Comparison of ENCODE assay signal across 9 mouse cellular contexts in the genomic region with DNA sequence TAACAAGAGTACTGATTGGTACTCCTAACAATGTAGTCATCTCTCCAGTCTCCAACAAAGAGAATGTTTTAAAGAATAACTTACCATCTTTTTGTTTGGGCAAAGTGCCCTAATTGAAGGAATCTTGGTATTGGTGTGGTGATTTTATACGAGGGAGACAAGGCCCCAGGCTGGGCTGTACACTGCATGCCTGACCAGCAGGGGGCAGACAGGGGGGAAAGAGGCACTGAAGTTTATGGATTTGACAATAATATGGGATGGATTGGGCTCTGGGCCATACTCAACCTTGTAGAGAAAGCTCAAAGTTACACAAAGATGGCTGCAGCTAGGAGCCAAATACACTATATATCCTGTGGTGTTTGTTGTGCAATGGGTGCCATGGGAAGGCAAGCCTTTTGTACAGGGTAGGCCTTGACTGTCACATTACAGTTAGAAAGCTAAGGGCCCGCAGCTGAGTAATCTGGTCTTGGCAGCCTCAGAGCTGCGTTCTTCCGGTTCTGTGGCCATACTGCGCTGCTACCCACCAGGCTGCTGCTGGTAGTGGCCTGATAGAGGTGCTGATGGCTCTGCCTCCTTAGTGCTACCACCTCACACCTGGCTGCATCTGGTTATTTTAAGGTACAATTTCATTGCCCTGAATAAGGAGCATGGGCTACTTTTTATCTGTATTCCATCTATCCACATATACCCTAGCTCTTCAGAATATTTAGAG. TPM values are rescaled to one million over a fixed set of nuclear protein-coding genes. Genes with fewer than 3 reads are reported as not detected.
DNase-seq lines count a peak whose midpoint lies in the region; ATAC-seq and TF ChIP-seq lines count a peak whose summit lies in the region.
"Had no signal": no experiment of that assay in that cellular context is flagged by ENCODE, and none has a peak within 500 bp of the region (broad histone marks: within the 10 kb centered on the region; RNA-seq: fewer than 3 reads in every experiment).

No protein-coding gene starts in this region.

- no peak overlapping the region for H3K4me2 ChIP-seq in kidney, embryonic 16.5 days (replicated peaks; ENCODE audit: low read depth, low read length)
- no peak overlapping the region for H3K4me2 ChIP-seq in hindbrain, embryonic 11.5 days (replicated peaks; ENCODE audit: low read depth, low read length)
- H3K4me2 ChIP-seq in liver, postnatal 0 days (ENCODE audit: low read depth, low read length) = no peak overlapping the region
- H3K4me2 ChIP-seq in neural tube, embryonic 15.5 days = no peak overlapping the region
- H3K4me2 ChIP-seq: embryonic facial prominence, embryonic 13.5 days had no signal

- ATAC-seq in kidney, embryonic 16.5 days (ENCODE audit: low FRiP score, low TSS enrichment) = no peak
- ATAC-seq in hindbrain, embryonic 11.5 days (ENCODE audit: low FRiP score) = no peak
- ATAC-seq in liver, postnatal 0 days = peak; percentile 79
- 0 out of 2 replicates have a peak, but pooled peaks have one; percentile 26 for ATAC-seq in neural tube, embryonic 15.5 days (ENCODE audit: low FRiP score)

- peak; percentile 55 for TF ChIP-seq RAD21 in MEL (IDR thresholded peaks at IDR 0.05; ENCODE audit: low read depth, low read length)

- no peak overlapping the region for H3K27ac ChIP-seq in kidney, embryonic 16.5 days (ENCODE audit: low read length)
- H3K27ac ChIP-seq in MEL (ENCODE audit: control insufficient read depth, low read depth, low read length) = no peak overlapping the region
- no peak overlapping the region for H3K27ac ChIP-seq in hindbrain, embryonic 11.5 days (ENCODE audit: low read depth, low read length)
- H3K27ac ChIP-seq in liver, postnatal 0 days (ENCODE audit: low read depth) = no peak overlapping the region
- no peak overlapping the region for H3K27ac ChIP-seq in neural tube, embryonic 15.5 days (replicated peaks)
- H3K27ac ChIP-seq: embryonic facial prominence, embryonic 13.5 days had no signal

- H3K4me3 ChIP-seq in kidney, embryonic 16.5 days (ENCODE audit: low read length) = no peak overlapping the region
- H3K4me3 ChIP-seq in MEL (ENCODE audit: control insufficient read depth in 1 of 2, insufficient read depth in 1 of 2, low read depth in 2 of 2, low read length in 2 of 2) = no peak overlapping the region
- no peak overlapping the region for H3K4me3 ChIP-seq in hindbrain, embryonic 11.5 days (ENCODE audit: low read depth, low read length)
- no peak overlapping the region for H3K4me3 ChIP-seq in liver, postnatal 0 days (ENCODE audit: low read depth, low read length)
- H3K4me3 ChIP-seq in neural tube, embryonic 15.5 days (replicated peaks) = no peak overlapping the region
- H3K4me3 ChIP-seq: embryonic facial prominence, embryonic 13.5 days had no signal

- TF ChIP-seq EP300 in MEL (IDR thresholded peaks at IDR 0.05; ENCODE audit: low read depth in 1 of 2, low read length in 2 of 2) = no peak
- no peak for TF ChIP-seq EP300 in liver, postnatal 0 days (IDR thresholded peaks at IDR 0.05; ENCODE audit: low read depth)

- TF ChIP-seq POLR2A in MEL (IDR thresholded peaks at IDR 0.05; ENCODE audit: control insufficient read depth in 1 of 2, insufficient read depth in 1 of 2, low read depth in 1 of 2, low read length in 2 of 2, poor library complexity in 1 of 2) = no peak

- no peaks in the 10 kb centered on the region for H3K9me3 ChIP-seq in kidney, embryonic 16.5 days (ENCODE audit: low read length)
- no peaks in the 10 kb centered on the region for H3K9me3 ChIP-seq in MEL (replicated peaks; ENCODE audit: insufficient read depth, low read length)
- no peaks in the 10 kb centered on the region for H3K9me3 ChIP-seq in hindbrain, embryonic 11.5 days (ENCODE audit: control insufficient read depth, low read length)
- H3K9me3 ChIP-seq in liver, postnatal 0 days (ENCODE audit: low read length) = no peaks in the 10 kb centered on the region
- H3K9me3 ChIP-seq in neural tube, embryonic 15.5 days (replicated peaks) = no peaks in the 10 kb centered on the region
- H3K9me3 ChIP-seq: embryonic facial prominence, embryonic 13.5 days had no signal

- WGBS in kidney, embryonic 16.5 days = 83% methylated on average over 5 of the region's 5 CpGs
- 74% methylated on average over 5 of the region's 5 CpGs for WGBS in hindbrain, embryonic 11.5 days
- WGBS in liver, postnatal 0 days (ENCODE audit: insufficient replicate concordance) = 73% methylated on average over 5 of the region's 5 CpGs
- 79% methylated on average over 5 of the region's 5 CpGs for WGBS in neural tube, embryonic 15.5 days

- H3K4me1 ChIP-seq in kidney, embryonic 16.5 days (ENCODE audit: insufficient read depth, low read length) = no peaks in the 10 kb centered on the region
- H3K4me1 ChIP-seq in MEL (ENCODE audit: control insufficient read depth in 1 of 2, insufficient read depth in 2 of 2, low read length in 2 of 2) = no peaks in the 10 kb centered on the region
- no peaks in the 10 kb centered on the region for H3K4me1 ChIP-seq in hindbrain, embryonic 11.5 days (replicated peaks; ENCODE audit: control insufficient read depth, insufficient read depth, low read length)
- no peaks in the 10 kb centered on the region for H3K4me1 ChIP-seq in liver, postnatal 0 days (ENCODE audit: insufficient read depth)
- H3K4me1 ChIP-seq in neural tube, embryonic 15.5 days = peaks cover 13% of the 10 kb centered on the region

- no peaks in the 10 kb centered on the region for H3K27me3 ChIP-seq in kidney, embryonic 16.5 days (ENCODE audit: insufficient read depth, low read length)
- H3K27me3 ChIP-seq in MEL (ENCODE audit: control insufficient read depth in 1 of 2, insufficient read depth in 2 of 2, low read length in 2 of 2) = no peaks in the 10 kb centered on the region
- no peaks in the 10 kb centered on the region for H3K27me3 ChIP-seq in hindbrain, embryonic 11.5 days (ENCODE audit: control insufficient read depth, insufficient read depth, low read length)
- H3K27me3 ChIP-seq in liver, postnatal 0 days (ENCODE audit: insufficient read depth, low read length) = no peaks in the 10 kb centered on the region
- no peaks in the 10 kb centered on the region for H3K27me3 ChIP-seq in neural tube, embryonic 15.5 days (replicated peaks)
- H3K27me3 ChIP-seq: embryonic facial prominence, embryonic 13.5 days had no signal

- no peaks in the 10 kb centered on the region for H3K79me2 ChIP-seq in MEL (ENCODE audit: control insufficient read depth, insufficient read depth, low read length, poor library complexity)

- no peak overlapping the region for H3K9ac ChIP-seq in kidney, embryonic 16.5 days (replicated peaks; ENCODE audit: low read length)
- no peak overlapping the region for H3K9ac ChIP-seq in MEL (ENCODE audit: control insufficient read depth, low read depth, low read length, poor library complexity, severe bottlenecking)
- no peak overlapping the region for H3K9ac ChIP-seq in hindbrain, embryonic 11.5 days (ENCODE audit: low read depth, low read length)
- H3K9ac ChIP-seq in liver, postnatal 0 days (replicated peaks) = no peak overlapping the region
- H3K9ac ChIP-seq in neural tube, embryonic 15.5 days (replicated peaks) = no peak overlapping the region
- H3K9ac ChIP-seq: embryonic facial prominence, embryonic 13.5 days had no signal

- DNase-seq in kidney, adult 9 months = peak; percentile 46
- peak; percentile 58 for DNase-seq in MEL (ENCODE audit: low read depth, low spot score)
- peak; percentile 48 for DNase-seq in embryo, embryonic 9.5 days (ENCODE audit: extremely low spot score)
- DNase-seq in hindbrain, embryonic 11.5 days (ENCODE audit: low spot score) = peak; percentile 73
- DNase-seq in liver, postnatal 0 days = peak; percentile 64
- no peak for DNase-seq in layer of hippocampus, adult 18-20 months (ENCODE audit: low spot score in 2 of 2)

- peaks cover 7% of the 10 kb centered on the region; the same call in 1 of the 2 replicates for H3K36me3 ChIP-seq in kidney, embryonic 16.5 days (ENCODE audit: insufficient read depth, low read length)
- H3K36me3 ChIP-seq in MEL (ENCODE audit: control insufficient read depth in 1 of 2, insufficient read depth in 2 of 2, low read length in 2 of 2) = no peaks in the 10 kb centered on the region
- H3K36me3 ChIP-seq in hindbrain, embryonic 11.5 days (ENCODE audit: control insufficient read depth, insufficient read depth, low read length) = no peaks in the 10 kb centered on the region
- H3K36me3 ChIP-seq in liver, postnatal 0 days (replicated peaks; ENCODE audit: insufficient read depth, low read length) = peaks cover 9% of the 10 kb centered on the region
- peaks cover 27% of the 10 kb centered on the region for H3K36me3 ChIP-seq in neural tube, embryonic 15.5 days

- TF ChIP-seq CTCF in MEL (IDR thresholded peaks at IDR 0.05 in 2 of 3, conservative IDR thresholded peaks at IDR 0.05 in 1 of 3; ENCODE audit: control insufficient read depth in 1 of 3, insufficient read depth in 1 of 3, low read depth in 2 of 3, low read length in 3 of 3, poor library complexity in 1 of 3, severe bottlenecking in 1 of 3) = peak; percentile 81 to 86 (median 81)
- peak; percentile 83 for TF ChIP-seq CTCF in liver, postnatal 0 days (IDR thresholded peaks at IDR 0.05; ENCODE audit: low read depth)

TF ChIP-seq in MEL, 35 proteins besides CTCF, POLR2A, EP300 and RAD21:
- TF ChIP-seq MXI1 (IDR thresholded peaks at IDR 0.05; ENCODE audit: low read depth, low read length) (no peak), SMC3 (IDR thresholded peaks at IDR 0.05; ENCODE audit: low read depth, low read length) (peak; percentile 93), ELF1 (IDR thresholded peaks at IDR 0.05; ENCODE audit: low read depth, low read length) (no peak), ZC3H11A (IDR thresholded peaks at IDR 0.05; ENCODE audit: low read depth, low read length) (peak; percentile 64)

RNA-seq across cellular contexts. Expression of gene Lysmd4, which starts 6.7 kb away (rescaled TPM):
- polyA plus RNA-seq in kidney, embryonic 16.5 days (2015; fragmentation: Nextera tagmentation; extraction: Ambion mirVana) = 18.4 and 19.1 TPM in 2 replicates
- 5.0 and 5.2 TPM in 2 replicates for total RNA-seq in MEL (2012; rRNA removed)
- polyA plus RNA-seq in MEL (2012; ENCODE audit: insufficient read depth in 1 of 2, insufficient read length in 2 of 2, low read depth in 1 of 2, low replicate concordance in 2 of 2, missing spikeins in 1 of 2) = 1 to 10 TPM in 1 of 2 experiments, not detected in 1; 7.9 TPM
- 11.0 and 14.3 TPM in 2 replicates for polyA plus RNA-seq in hindbrain, embryonic 11.5 days (2014; fragmentation: Nextera tagmentation; extraction: Ambion mirVana)
- 3.6 and 4.2 TPM in 2 replicates for polyA plus RNA-seq in liver, postnatal 0 days (2015; fragmentation: Nextera tagmentation; extraction: Ambion mirVana)
- 33.1 and 37.0 TPM in 2 replicates for polyA plus RNA-seq in neural tube, embryonic 15.5 days (2015; fragmentation: Nextera tagmentation; extraction: Ambion mirVana)
- total RNA-seq in layer of hippocampus, adult 18-20 months (2021) = 10 to 100 TPM; 30.0 to 34.4 TPM

Comparison
In these comparisons a context has a peak if more than half of its experiments do, and no peak if none do; other contexts are left out.
1. DNase-seq: peak in kidney, adult 9 months (single experiment), MEL (single experiment), embryo, embryonic 9.5 days (single experiment), hindbrain, embryonic 11.5 days (single experiment) and liver, postnatal 0 days (single experiment); none in layer of hippocampus, adult 18-20 months (0 of 2).
2. ATAC-seq: peak in liver, postnatal 0 days (single experiment) and neural tube, embryonic 15.5 days (single experiment); none in kidney, embryonic 16.5 days (single experiment) and hindbrain, embryonic 11.5 days (single experiment).